Mouse (Mus musculus) lung, postnatal 25 days (tissue): ENCODE data around the gene Itga9.

ENCODE experiments used
- DNase-seq: peaks from one replicate; pipeline ENCODE4 v3.0.0; 2022; ENCODE audit warnings: low spot score

Itga9 gene

GRCm38 (mm10) chr9:118921926-118922325 is 315.4 kb downstream of the Itga9 start:
- DNase-seq = no peak

- DNase-seq = no peak
Measured at GRCm38 (mm10) chr9:118924554-118925085, 318.1 kb downstream of the Itga9 start.

GRCm38 (mm10) chr9:118925286-118926110 is 319.0 kb downstream of the Itga9 start:
- peak; percentile 96 for DNase-seq

- no peak for DNase-seq
Measured at GRCm38 (mm10) chr9:118926111-118926650, 319.7 kb downstream of the Itga9 start, which contains the start of gene Ctdspl. Ctdspl (plus strand) TSS chr9:118926453.

GRCm38 (mm10) chr9:118926688-118927321 is 320.3 kb downstream of the Itga9 start:
- DNase-seq = no peak

GRCm38 (mm10) chr9:118927501-118927900 is 321.0 kb downstream of the Itga9 start:
- no peak for DNase-seq

- no peak for DNase-seq
Measured at GRCm38 (mm10) chr9:118928007-118928406, 321.5 kb downstream of the Itga9 start.

GRCm38 (mm10) chr9:118928656-118929055 is 322.2 kb downstream of the Itga9 start:
- no peak for DNase-seq

GRCm38 (mm10) chr9:118930611-118931010 is 324.1 kb downstream of the Itga9 start:
- no peak for DNase-seq

GRCm38 (mm10) chr9:118933800-118934199 is 327.3 kb downstream of the Itga9 start:
- DNase-seq = no peak

- DNase-seq = no peak
Measured at GRCm38 (mm10) chr9:118934319-118934718, 327.8 kb downstream of the Itga9 start.

- no peak for DNase-seq
Measured at GRCm38 (mm10) chr9:118935098-118935497, 328.6 kb downstream of the Itga9 start.

GRCm38 (mm10) chr9:118936071-118936470 is 329.6 kb downstream of the Itga9 start:
- DNase-seq = no peak

- DNase-seq = no peak
Measured at GRCm38 (mm10) chr9:118937515-118937914, 331.0 kb downstream of the Itga9 start.

- DNase-seq = peak; percentile 59
Measured at GRCm38 (mm10) chr9:118939410-118939809, 332.9 kb downstream of the Itga9 start.

- DNase-seq = no peak
Measured at GRCm38 (mm10) chr9:118939831-118940230, 333.3 kb downstream of the Itga9 start.

- no peak for DNase-seq
Measured at GRCm38 (mm10) chr9:118940591-118941207, 334.2 kb downstream of the Itga9 start.

GRCm38 (mm10) chr9:118942030-118942429 is 335.5 kb downstream of the Itga9 start:
- no peak for DNase-seq

GRCm38 (mm10) chr9:118943941-118944340 is 337.5 kb downstream of the Itga9 start:
- no peak for DNase-seq

- DNase-seq = no peak
Measured at GRCm38 (mm10) chr9:118944388-118944787, 337.9 kb downstream of the Itga9 start.

- peak; percentile 62 for DNase-seq
Measured at GRCm38 (mm10) chr9:118948486-118948885, 342.0 kb downstream of the Itga9 start.

- no peak for DNase-seq
Measured at GRCm38 (mm10) chr9:118949124-118949523, 342.6 kb downstream of the Itga9 start.
